23 mouse cellular contexts compared by ENCODE assay signal in genomic region chr9:108394191-108394590, GRCm38 (mm10). TPM values are rescaled to one million over a fixed set of nuclear protein-coding genes. Genes with fewer than 3 reads are reported as not detected.
"Had no signal": no experiment of that assay in that cellular context is flagged by ENCODE, and none has a peak within 500 bp of the region (broad histone marks: within the 10 kb centered on the region; RNA-seq: fewer than 3 reads in every experiment).

No protein-coding gene starts in this region.

- H3K27me3 ChIP-seq: hindbrain, embryonic 15.5 days; limb, embryonic 12.5 days; limb, embryonic 15.5 days; liver, embryonic 12.5 days; liver, embryonic 15.5 days had no signal

- H3K4me2 ChIP-seq: hindbrain, embryonic 15.5 days; limb, embryonic 12.5 days; limb, embryonic 15.5 days; liver, embryonic 12.5 days; liver, embryonic 15.5 days; midbrain, embryonic 11.5 days had no signal

- DNase-seq: layer of hippocampus, postnatal 36 days; left cerebral cortex, postnatal 4 days; lung, adult 2 months; lung, postnatal 14 days; lung, postnatal 4 days; midbrain, embryonic 14.5 days; thymus, postnatal 25 days had no signal

- H3K4me1 ChIP-seq: hindbrain, embryonic 15.5 days; limb, embryonic 12.5 days; limb, embryonic 15.5 days; liver, embryonic 12.5 days had no signal

- H3K9me3 ChIP-seq: hindbrain, embryonic 15.5 days; limb, embryonic 12.5 days; limb, embryonic 15.5 days; liver, embryonic 12.5 days; liver, embryonic 15.5 days had no signal

- H3K9ac ChIP-seq: hindbrain, embryonic 15.5 days; limb, embryonic 12.5 days; limb, embryonic 15.5 days; liver, embryonic 12.5 days; liver, embryonic 15.5 days had no signal

- H3K4me3 ChIP-seq: hindbrain, embryonic 15.5 days; limb, embryonic 12.5 days; limb, embryonic 15.5 days; liver, embryonic 12.5 days; liver, embryonic 15.5 days had no signal

- ATAC-seq: intestine, postnatal 0 days; liver, embryonic 12.5 days had no signal

- H3K27ac ChIP-seq: hindbrain, embryonic 15.5 days; limb, embryonic 12.5 days; limb, embryonic 15.5 days; liver, embryonic 12.5 days; liver, embryonic 15.5 days had no signal

RNA-seq across cellular contexts. Expression of gene 1700102P08Rik, which starts 1.6 kb away (rescaled TPM):
- polyA plus RNA-seq: small intestine, adult 2 months had no signal

RNA-seq across cellular contexts. Expression of gene Ccdc36, which starts 34.1 kb away (rescaled TPM):
- polyA plus RNA-seq: lung, adult 2 months; small intestine, adult 2 months; spleen, adult 2 months had no signal

RNA-seq across cellular contexts. Expression of gene BC048562, which starts 42.1 kb away (rescaled TPM):
- polyA plus RNA-seq: hindbrain, embryonic 15.5 days; intestine, embryonic 14.5 days; intestine, postnatal 0 days; limb, embryonic 12.5 days; limb, embryonic 15.5 days; liver, embryonic 12.5 days; liver, embryonic 15.5 days; lung, adult 2 months; lung, embryonic 16.5 days; midbrain, embryonic 11.5 days; midbrain, embryonic 14.5 days; midbrain, postnatal 0 days; neural tube, embryonic 11.5 days; neural tube, embryonic 14.5 days; small intestine, adult 2 months; spleen, adult 2 months; stomach, embryonic 16.5 days; thymus, postnatal 0 days had no signal
